Mouse (Mus musculus) myocyte (in vitro differentiated cells): ENCODE results near the gene Erf. TPM values are rescaled to one million over a fixed set of nuclear protein-coding genes. Genes with fewer than 3 reads are reported as not detected.

Experiments used
- H3K27me3 ChIP-seq: one replicate; pipeline ENCODE4 v1.6.1; 2011; ENCODE audit not compliant: control insufficient read depth, insufficient read depth, insufficient read length
- H3K36me3 ChIP-seq: one replicate; pipeline ENCODE4 v1.6.1; 2011; ENCODE audit not compliant: control insufficient read depth, insufficient read depth
- H3K4me2 ChIP-seq: one replicate; pipeline ENCODE4 v1.6.1; 2011; ENCODE audit warnings: low read depth, control low read depth
- H3K4me3 ChIP-seq: one replicate; pipeline ENCODE4 v1.5.1; 2011; ENCODE audit warnings: mild to moderate bottlenecking, control low read depth, moderate library complexity
- H3K79me2 ChIP-seq: one replicate; pipeline ENCODE4 v1.6.1; 2011; ENCODE audit not compliant: control insufficient read depth, insufficient read depth
- H3ac ChIP-seq: one replicate; pipeline ENCODE4 v1.6.1; 2011; ENCODE audit not compliant: control insufficient read depth, insufficient read length
- CEBPB ChIP-seq: IDR thresholded peaks from 2 replicates; pipeline ENCODE4 v1.6.1; 2011; ENCODE audit warnings: mild to moderate bottlenecking, moderate library complexity; ENCODE audit not compliant: poor library complexity, insufficient read depth, severe bottlenecking
- E2F4 ChIP-seq: IDR thresholded peaks from one replicate; pipeline ENCODE4 v1.6.1; 2011; ENCODE audit warnings: mild to moderate bottlenecking, control low read depth, moderate library complexity; ENCODE audit not compliant: insufficient read depth
- MAX ChIP-seq: IDR thresholded peaks from one replicate; pipeline ENCODE4 v1.6.1; 2011; ENCODE audit warnings: low read depth, mild to moderate bottlenecking, control low read depth
- MYOD1 ChIP-seq, 3 experiments: IDR thresholded peaks; one replicate each; pipeline ENCODE4 v1.6.1; 2011; ENCODE audit warnings: control low read depth in 2 of 3, low read depth in 2 of 3, mild to moderate bottlenecking in 2 of 3, moderate library complexity in 1 of 3; ENCODE audit not compliant: insufficient read length in 2 of 3, control insufficient read depth in 1 of 3
- MYOG ChIP-seq, 3 experiments: IDR thresholded peaks; one replicate each; pipeline ENCODE4 v1.6.1; 2011; ENCODE audit warnings: control low read depth in 2 of 3, low read depth in 2 of 3, mild to moderate bottlenecking in 2 of 3; ENCODE audit not compliant: insufficient read length in 2 of 3, control insufficient read depth in 1 of 3, insufficient read depth in 1 of 3
- POLR2A ChIP-seq: IDR thresholded peaks from one replicate; pipeline ENCODE4 v1.6.1; 2011; ENCODE audit warnings: low read depth, mild to moderate bottlenecking, control low read depth, moderate library complexity; ENCODE audit not compliant: insufficient read length
- POLR2AphosphoS2 ChIP-seq: IDR thresholded peaks from one replicate; pipeline ENCODE4 v1.6.1; 2011; ENCODE audit warnings: low read depth, control low read depth; ENCODE audit not compliant: insufficient read length
- REST ChIP-seq: IDR thresholded peaks from one replicate; pipeline ENCODE4 v1.6.1; 2011; ENCODE audit warnings: mild to moderate bottlenecking, control low read depth, moderate library complexity; ENCODE audit not compliant: insufficient read depth, insufficient read length
- SRF ChIP-seq: IDR thresholded peaks from one replicate; pipeline ENCODE4 v1.6.1; 2011; ENCODE audit warnings: low read depth; ENCODE audit not compliant: control insufficient read depth, insufficient read length
- TCF12 ChIP-seq: IDR thresholded peaks from one replicate; pipeline ENCODE4 v1.6.1; 2011; ENCODE audit warnings: mild to moderate bottlenecking, control low read depth; ENCODE audit not compliant: poor library complexity, insufficient read depth, severe bottlenecking
- TCF3 ChIP-seq: IDR thresholded peaks from one replicate; pipeline ENCODE4 v1.6.1; 2011; ENCODE audit warnings: low read depth, control low read depth; ENCODE audit not compliant: insufficient read length
- USF1 ChIP-seq: IDR thresholded peaks from one replicate; pipeline ENCODE4 v1.6.1; 2011; ENCODE audit warnings: low read depth, mild to moderate bottlenecking, control low read depth, moderate library complexity
- polyA plus RNA-seq: library from polyadenylated mRNA; unstranded; fragments of >200 nt; fragmentation: generic; extraction: Trizol; gene quantifications from one replicate; pipeline ENCODE4 v1.2.1, GENCODE M21; 2012; ENCODE audit warnings: missing spikeins

Erf gene
- polyA plus RNA-seq, 1 experiment: 42.5 TPM

GRCm38 (mm10) chr7:25237249-25238014, 13.1 kb downstream of the Erf start, which contains the start of gene Gsk3a:
Gene Gsk3a (minus strand): TSS chr7:25237851.
- peaks cover 32% of the 10 kb centered on the region for H3K79me2 ChIP-seq
- peaks cover 3% of the 10 kb centered on the region for H3K36me3 ChIP-seq
- H3K4me2 ChIP-seq: peak within 1 kb of the TSS; percentile 93
- peak within 1 kb of the TSS; percentile 40 for H3K4me3 ChIP-seq
- H3ac ChIP-seq: peak within 1 kb of the TSS; percentile 84
- TF ChIP-seq MYOD1 (IDR thresholded peaks at IDR 0.05; ENCODE audit: control insufficient read depth in 1 of 3, insufficient read length in 2 of 3, low read depth in 2 of 3) (no peak), POLR2A (peak; percentile 73), SRF (no peak), TCF12 (no peak), REST (no peak), MYOG (IDR thresholded peaks at IDR 0.05; ENCODE audit: control insufficient read depth in 1 of 3, insufficient read depth in 1 of 3, insufficient read length in 2 of 3, low read depth in 2 of 3) (no peak), MAX (no peak), POLR2AphosphoS2 (peak; percentile 66), USF1 (no peak), CEBPB (no peak)
- H3K27me3 ChIP-seq: no peaks in the 10 kb centered on the region

- Histone ChIP-seq H3K4me2 (peak overlapping the region; percentile 76), H3ac (no peak overlapping the region), H3K79me2 (peaks cover 32% of the 10 kb centered on the region), H3K36me3 (peaks cover 10% of the 10 kb centered on the region), H3K27me3 (no peaks in the 10 kb centered on the region), H3K4me3 (no peak overlapping the region)
- TF ChIP-seq POLR2AphosphoS2 (peak; percentile 7), MAX (no peak)
Measured at GRCm38 (mm10) chr7:25235526-25235925, 15.0 kb downstream of the Erf start.

GRCm38 (mm10) chr7:25233061-25233460, 17.5 kb downstream of the Erf start:
- Histone ChIP-seq H3K79me2 (peaks cover 32% of the 10 kb centered on the region), H3K27me3 (no peaks in the 10 kb centered on the region), H3K36me3 (peaks cover 15% of the 10 kb centered on the region), H3ac (no peak overlapping the region), H3K4me3 (no peak overlapping the region), H3K4me2 (no peak overlapping the region)
- TF ChIP-seq SRF: no peak
- TF ChIP-seq TCF3: no peak

GRCm38 (mm10) chr7:25232101-25232648, 18.4 kb downstream of the Erf start:
- Histone ChIP-seq H3K4me3 (no peak overlapping the region), H3K27me3 (no peaks in the 10 kb centered on the region), H3ac (no peak overlapping the region), H3K4me2 (no peak overlapping the region), H3K36me3 (peaks cover 15% of the 10 kb centered on the region), H3K79me2 (peaks cover 35% of the 10 kb centered on the region)
- no peak for TF ChIP-seq SRF
- no peak for TF ChIP-seq TCF12
- no peak for TF ChIP-seq MYOG (IDR thresholded peaks at IDR 0.05; ENCODE audit: control insufficient read depth in 1 of 3, insufficient read depth in 1 of 3, insufficient read length in 2 of 3, low read depth in 2 of 3)
- TF ChIP-seq POLR2AphosphoS2: no peak
- TF ChIP-seq E2F4: no peak
- TF ChIP-seq REST: no peak
- TF ChIP-seq POLR2A: no peak
- no peak for TF ChIP-seq TCF3
- TF ChIP-seq MAX: no peak
- no peak for TF ChIP-seq CEBPB
- no peak for TF ChIP-seq USF1
- TF ChIP-seq MYOD1 (IDR thresholded peaks at IDR 0.05; ENCODE audit: control insufficient read depth in 1 of 3, insufficient read length in 2 of 3, low read depth in 2 of 3): no peak

- H3K36me3 ChIP-seq: peaks cover 18% of the 10 kb centered on the region
- no peaks in the 10 kb centered on the region for H3K27me3 ChIP-seq
- peaks cover 21% of the 10 kb centered on the region for H3K79me2 ChIP-seq
- H3K4me3 ChIP-seq: no peak overlapping the region
- H3ac ChIP-seq: no peak overlapping the region
- no peak overlapping the region for H3K4me2 ChIP-seq
- TF ChIP-seq MAX: no peak
- no peak for TF ChIP-seq MYOD1 (IDR thresholded peaks at IDR 0.05; ENCODE audit: control insufficient read depth in 1 of 3, insufficient read length in 2 of 3, low read depth in 2 of 3)
- peak; percentile 17 for TF ChIP-seq POLR2A
- no peak for TF ChIP-seq E2F4
- TF ChIP-seq TCF3: no peak
- peak; percentile 70 for TF ChIP-seq POLR2AphosphoS2
Measured at GRCm38 (mm10) chr7:25230690-25231285, 19.8 kb downstream of the Erf start.
